Mouse (Mus musculus) CH12.LX (cell line): Measurements from ENCODE around the gene Cd3g. TPM values are rescaled to one million over a fixed set of nuclear protein-coding genes. Genes with fewer than 3 reads are reported as not detected.

Experiments used
- DNase-seq: peaks from one replicate; pipeline ENCODE4 v3.0.0-alpha.2; 2013; ENCODE audit errors: extremely low read depth
- H3K27ac ChIP-seq: 2 replicates; pipeline ENCODE4 v1.5.1; 2012; ENCODE audit warnings: low read depth, mild to moderate bottlenecking, control low read depth, moderate library complexity; ENCODE audit not compliant: insufficient read depth
- H3K27me3 ChIP-seq: replicated peaks from 2 replicates; pipeline ENCODE3; 2012; ENCODE audit warnings: inconsistent platforms
- H3K36me3 ChIP-seq, 2 experiments: replicated peaks in 1 of 2; 2 replicates each; pipeline versions ENCODE3 to v1.6.1; 2012; ENCODE audit warnings: inconsistent platforms in 1 of 2, low read length in 1 of 2, mild to moderate bottlenecking in 1 of 2, mixed read lengths in 1 of 2, moderate library complexity in 1 of 2; ENCODE audit not compliant: control insufficient read depth in 1 of 2, insufficient read depth in 1 of 2
- H3K4me1 ChIP-seq, 2 experiments: 2 replicates each; pipeline ENCODE4 v1.6.1; 2012; ENCODE audit warnings: inconsistent platforms in 1 of 2, moderate library complexity in 1 of 2; ENCODE audit not compliant: insufficient read depth in 2 of 2, control insufficient read depth in 1 of 2
- H3K4me2 ChIP-seq: 2 replicates; pipeline ENCODE4 v1.6.1; 2012; ENCODE audit warnings: low read depth, mild to moderate bottlenecking, control low read depth; ENCODE audit not compliant: poor library complexity, insufficient read depth, severe bottlenecking
- H3K4me3 ChIP-seq, 3 experiments: fragments of 150-350 bp in 1 of 3; sonication (generic) in 1 of 3; replicated peaks in 1 of 3; 2 replicates each; pipeline versions ENCODE3 to v1.5.1; 2011 to 2012; ENCODE audit warnings: low read depth in 2 of 3, low read length in 2 of 3, mild to moderate bottlenecking in 2 of 3, moderate library complexity in 2 of 3, control low read depth in 1 of 3, improper control_type of control experiment in 1 of 3, inconsistent platforms in 1 of 3, mixed read lengths in 1 of 3; ENCODE audit not compliant: poor library complexity in 1 of 3
- H3K79me2 ChIP-seq: replicated peaks from 2 replicates; pipeline ENCODE4 v1.6.1; 2012; ENCODE audit warnings: mild to moderate bottlenecking, moderate library complexity; ENCODE audit not compliant: control insufficient read depth, poor library complexity, insufficient read depth, severe bottlenecking; ENCODE audit errors: extremely low read depth
- H3K9ac ChIP-seq: 2 replicates; pipeline ENCODE4 v1.6.1; 2012; ENCODE audit warnings: low read depth, mild to moderate bottlenecking, control low read depth, moderate library complexity; ENCODE audit not compliant: insufficient read depth
- H3K9me3 ChIP-seq: replicated peaks from 2 replicates; pipeline ENCODE3; 2012; ENCODE audit warnings: low read length, inconsistent platforms, mixed read lengths
- CHD2 ChIP-seq: IDR thresholded peaks from 2 replicates; pipeline ENCODE4 v1.6.1; 2011; ENCODE audit warnings: low read length, improper control_type of control experiment
- CTCF ChIP-seq, 2 experiments: IDR thresholded peaks in 1 of 2; conservative IDR thresholded peaks in 1 of 2; 2 replicates each; pipeline ENCODE4 v1.5.1; 2011 to 2012; ENCODE audit warnings: low read depth in 2 of 2, low read length in 2 of 2, improper control_type of control experiment in 1 of 2, inconsistent platforms in 1 of 2, mild to moderate bottlenecking in 1 of 2, moderate library complexity in 1 of 2
- E2F4 ChIP-seq: IDR thresholded peaks from 2 replicates; pipeline ENCODE4 v1.6.1; 2011; ENCODE audit warnings: low read depth, low read length, improper control_type of control experiment; ENCODE audit not compliant: insufficient replicate concordance
- ELF1 ChIP-seq: IDR thresholded peaks from 2 replicates; pipeline ENCODE4 v1.6.1; 2014; ENCODE audit warnings: low read depth, mild to moderate bottlenecking, inconsistent platforms, low read length, improper control_type of control experiment
- IRF4 ChIP-seq: IDR thresholded peaks from 2 replicates; pipeline ENCODE4 v1.6.1; 2014; ENCODE audit warnings: low read depth, mild to moderate bottlenecking, inconsistent platforms, low read length, improper control_type of control experiment
- JUND ChIP-seq: conservative IDR thresholded peaks from 2 replicates; pipeline ENCODE4 v1.6.1; 2011; ENCODE audit warnings: low read depth, low read length, improper control_type of control experiment
- MAFK ChIP-seq: IDR thresholded peaks from 2 replicates; pipeline ENCODE4 v1.6.1; 2011; ENCODE audit warnings: low read length, improper control_type of control experiment; ENCODE audit not compliant: insufficient replicate concordance
- MAZ ChIP-seq: IDR thresholded peaks from 2 replicates; pipeline ENCODE4 v1.6.1; 2012; ENCODE audit warnings: low read depth, mild to moderate bottlenecking, inconsistent platforms, low read length, improper control_type of control experiment, moderate library complexity
- NELFE ChIP-seq: IDR thresholded peaks from 2 replicates; pipeline ENCODE4 v1.6.1; 2011; ENCODE audit warnings: low read depth, low read length, improper control_type of control experiment
- NRF1 ChIP-seq: IDR thresholded peaks from 2 replicates; pipeline ENCODE4 v1.6.1; 2014; ENCODE audit warnings: low read depth, mild to moderate bottlenecking, inconsistent platforms, low read length, improper control_type of control experiment, moderate library complexity
- PAX5 ChIP-seq: IDR thresholded peaks from 2 replicates; pipeline ENCODE4 v1.6.1; 2012; ENCODE audit warnings: low read length, inconsistent platforms, mixed read lengths
- POLR2A ChIP-seq: IDR thresholded peaks from 2 replicates; pipeline ENCODE4 v1.6.1; 2011; ENCODE audit warnings: low read depth, mild to moderate bottlenecking, improper control_type of control experiment, low read length
- RAD21 ChIP-seq: IDR thresholded peaks from 2 replicates; pipeline ENCODE4 v1.6.1; 2011; ENCODE audit warnings: low read depth, mild to moderate bottlenecking, low read length, improper control_type of control experiment, moderate library complexity
- SIN3A ChIP-seq: IDR thresholded peaks from 2 replicates; pipeline ENCODE4 v1.6.1; 2012; ENCODE audit warnings: low read length, improper control_type of control experiment, inconsistent platforms
- TCF12 ChIP-seq: IDR thresholded peaks from 2 replicates; pipeline ENCODE4 v1.6.1; 2014; ENCODE audit warnings: low read depth, mild to moderate bottlenecking, inconsistent platforms, low read length, improper control_type of control experiment
- UBTF ChIP-seq: IDR thresholded peaks from 2 replicates; pipeline ENCODE4 v1.6.1; 2012; ENCODE audit warnings: low read depth, mild to moderate bottlenecking, inconsistent platforms, low read length, improper control_type of control experiment, moderate library complexity
- ZKSCAN1 ChIP-seq: IDR thresholded peaks from 2 replicates; pipeline ENCODE4 v1.6.1; 2012; ENCODE audit warnings: low read depth, inconsistent platforms, low read length, improper control_type of control experiment, borderline replicate concordance
- ZMIZ1 ChIP-seq: IDR thresholded peaks from 2 replicates; pipeline ENCODE4 v1.6.1; 2012; ENCODE audit warnings: low read depth, mild to moderate bottlenecking, inconsistent platforms, low read length, improper control_type of control experiment
- dilution Hi-C: fragments of 300-500 bp; cut with MboI; formaldehyde crosslinking; loops from 2 replicates; pipeline ENCODE4 v1.14.3; 2020; ENCODE audit warnings: low sequenced_read_pairs; ENCODE audit not compliant: extremely low pct_unique_long_range_greater_than_20kb, extremely low pct_ligation_motif_present
- in situ Hi-C: fragments of 300-500 bp; cut with MboI; formaldehyde crosslinking; loops from 3 replicates; pipeline ENCODE4 v1.14.3; 2019; ENCODE audit warnings: low sequenced_read_pairs, low pct_ligation_motif_present, low pct_unique_long_range_greater_than_20kb, mixed read lengths
- polyA plus RNA-seq: library from polyadenylated mRNA; unstranded; fragments of >175 nt; gene quantifications from 2 replicates; pipeline ENCODE4 v1.2.1, GENCODE M21; 2012; ENCODE audit warnings: low read depth; ENCODE audit not compliant: insufficient read length
- total RNA-seq, 2 experiments: library from RNA; depleted of rRNA; stranded (reverse); fragments of 300-350 nt in 1 of 2; fragments of >200 nt in 1 of 2; gene quantifications; 2 replicates each; pipeline ENCODE4 v1.2.3; 2012 to 2014

Cd3g gene
- total and polyA plus RNA-seq, 3 experiments, result 1.7 to 12.7 (median 2.9) TPM

- H3K4me1 ChIP-seq, result peaks cover 15 to 25% of the 10 kb centered on the region in 2 experiments
- H3K9me3 ChIP-seq, result peaks cover 1% of the 10 kb centered on the region
- no peak within 1 kb of the TSS for H3K4me2 ChIP-seq
- H3K79me2 ChIP-seq, result no peaks in the 10 kb centered on the region
- H3K4me3 ChIP-seq, result no peak within 1 kb of the TSS
- no peak within 1 kb of the TSS for H3K9ac ChIP-seq
- TF ChIP-seq E2F4 (no peak), TCF12 (no peak), UBTF (no peak), ELF1 (no peak), IRF4 (no peak), CHD2 (no peak), JUND (no peak), ZMIZ1 (no peak), NRF1 (no peak), MAFK (no peak), SIN3A (no peak)
- H3K27me3 ChIP-seq, result no peaks in the 10 kb centered on the region
- DNase-seq, result no peak
- in situ Hi-C loops, result loop anchor here (5.0 to 25.0 kb wide), 2 partner anchors 37 to 378 kb away; partner anchors contain the start of gene Fxyd2
- no peak within 1 kb of the TSS for H3K27ac ChIP-seq
- H3K36me3 ChIP-seq, result no peaks in the 10 kb centered on the region
- dilution Hi-C loops, result no loop called here
Measured at GRCm38 (mm10) chr9:45009180-45010078, 29.2 kb upstream of the Cd3g start, which contains the start of gene Cd3e. TSS of gene Cd3e (minus strand) at chr9:45009627.

GRCm38 (mm10) chr9:45008342-45008741 is 28.1 kb upstream of the Cd3g start:
- peaks cover 15 to 25% of the 10 kb centered on the region in 2 experiments for H3K4me1 ChIP-seq
- in situ Hi-C loops (loop anchor here (5.0 to 25.0 kb wide), 2 partner anchors 36 to 379 kb away; partner anchors contain the start of gene Fxyd2), dilution Hi-C loops (no loop called here)
- no peaks in the 10 kb centered on the region for H3K36me3 ChIP-seq
- H3K27ac ChIP-seq, result no peak overlapping the region
- no peak overlapping the region for H3K4me2 ChIP-seq
- H3K27me3 ChIP-seq, result no peaks in the 10 kb centered on the region
- no peak for DNase-seq
- H3K79me2 ChIP-seq, result no peaks in the 10 kb centered on the region
- H3K9me3 ChIP-seq, result no peaks in the 10 kb centered on the region
- TF ChIP-seq CTCF (conservative IDR thresholded peaks at IDR 0.05 in 1 of 2, IDR thresholded peaks at IDR 0.05 in 1 of 2; ENCODE audit: low read depth in 2 of 2, low read length in 2 of 2) (no peak), E2F4 (no peak), UBTF (no peak), PAX5 (no peak), IRF4 (no peak), ZKSCAN1 (no peak), ZMIZ1 (no peak), POLR2A (no peak), MAZ (no peak), RAD21 (no peak), CHD2 (no peak), JUND (no peak), MAFK (no peak), NELFE (no peak)
- TF ChIP-seq, all 38 proteins: peak for 0
- H3K4me3 ChIP-seq, result no peak overlapping the region
- no peak overlapping the region for H3K9ac ChIP-seq
